Mouse (Mus musculus) embryonic facial prominence, embryonic 13.5 days (tissue): ENCODE results near the gene Ldlrad3. TPM values are rescaled to one million over a fixed set of nuclear protein-coding genes. Genes with fewer than 3 reads are reported as not detected.

Experiments used
- polyA plus RNA-seq: library from polyadenylated mRNA; unstranded; fragments of >200 nt; fragmentation: Nextera tagmentation; extraction: Ambion mirVana; gene quantifications from 2 replicates; pipeline ENCODE4 v1.2.1, GENCODE M21; 2015

The Ldlrad3 gene
- polyA plus RNA-seq, 1 experiment from 2014 or later = 52.4 TPM

Other genes starting within 250 kb of the Ldlrad3 start
- 29.9 and 34.2 TPM in 2 replicates for gene Trim44, start 221.4 kb upstream of the Ldlrad3 start, polyA plus RNA-seq